Mouse (Mus musculus) heart, adult 2 months (tissue): ENCODE results near the gene Etv5. TPM values are rescaled to one million over a fixed set of nuclear protein-coding genes. Genes with fewer than 3 reads are reported as not detected.

Experiments
- DNase-seq, 2 experiments: peaks; one replicate each; pipeline ENCODE4 v3.0.0; 2021
- H3K27ac ChIP-seq: fragments of 200-600 bp; 2 replicates; pipeline ENCODE4 v1.8.1; 2022
- H3K27me3 ChIP-seq: fragments of 200-500 bp; 2 replicates; pipeline ENCODE4 v1.6.1; 2012; ENCODE audit warnings: mild to moderate bottlenecking, low read length, inconsistent platforms, mixed read lengths; ENCODE audit not compliant: control insufficient read depth, insufficient read depth
- H3K36me3 ChIP-seq: fragments of 200-500 bp; 2 replicates; pipeline ENCODE4 v1.6.1; 2012; ENCODE audit warnings: low read length, inconsistent platforms; ENCODE audit not compliant: control insufficient read depth, insufficient read depth
- H3K4me1 ChIP-seq: fragments of 200-500 bp; 2 replicates; pipeline ENCODE4 v1.6.1; 2011; ENCODE audit warnings: low read length; ENCODE audit not compliant: control insufficient read depth, insufficient read depth
- H3K4me3 ChIP-seq: fragments of 200-600 bp; 2 replicates; pipeline ENCODE4 v1.8.1; 2022
- H3K79me2 ChIP-seq: fragments of 200-500 bp; replicated peaks from 2 replicates; pipeline ENCODE4 v1.6.1; 2012; ENCODE audit warnings: mild to moderate bottlenecking, inconsistent platforms, low read length, moderate library complexity, mixed read lengths; ENCODE audit not compliant: control insufficient read depth, insufficient read depth
- H3K9ac ChIP-seq: fragments of 200-500 bp; 2 replicates; pipeline ENCODE4 v1.6.1; 2012; ENCODE audit warnings: low read depth, mild to moderate bottlenecking, control low read depth, inconsistent platforms, low read length, mixed read lengths
- CTCF ChIP-seq: fragments of 200-600 bp; IDR thresholded peaks from 2 replicates; pipeline ENCODE4 v1.8.1; 2022; ENCODE audit warnings: antibody characterized with exemption, mild to moderate bottlenecking, moderate library complexity
- EP300 ChIP-seq: fragments of 200-500 bp; IDR thresholded peaks from 2 replicates; pipeline ENCODE4 v1.6.1; 2011; ENCODE audit warnings: low read depth, low read length, control low read depth; ENCODE audit not compliant: insufficient read depth
- POLR2A ChIP-seq: fragments of 200-500 bp; IDR thresholded peaks from 2 replicates; pipeline ENCODE4 v1.6.1; 2011; ENCODE audit warnings: mild to moderate bottlenecking, low read depth, low read length, control low read depth; ENCODE audit not compliant: insufficient read depth
- WGBS: fragments of 180-500 bp; shearing (Covaris S2); methylation state at CpG from one replicate; pipeline ENCODE4 v1.1.7; 2018; 5-methylcytosine and 5-hydroxymethylcytosine counted together
- intact Hi-C: fragments of 180-260 bp; cut with DNase I; formaldehyde crosslinking; loops from one replicate; pipeline ENCODE4 v1.15.1; 2025
- polyA plus RNA-seq: library from polyadenylated mRNA; depleted of rRNA; stranded (reverse); fragments of >200 nt; gene quantifications from 2 replicates; pipeline ENCODE4 v1.2.3, GENCODE M21; 2012
- total RNA-seq, 2 experiments: library from RNA; stranded (reverse); gene quantifications; 2 replicates each; pipeline ENCODE4 v1.2.3; 2021

Etv5 gene
- total and polyA plus RNA-seq, 3 experiments = 6.9 to 12.0 (median 10.0) TPM

GRCm38 (mm10) chr16:22380981-22381380 lies 58.5 kb downstream of the Etv5 start:
- intact Hi-C loops = no loop called here
- WGBS = 96% methylated on average over 8 of the region's 8 CpGs

GRCm38 (mm10) chr16:22379986-22380385 lies 59.5 kb downstream of the Etv5 start:
- 50% methylated on average over 8 of the region's 8 CpGs for WGBS
- no peak overlapping the region for H3K27ac ChIP-seq
- intact Hi-C loops = no loop called here

More at GRCm38 (mm10) chr16:22380981-22381380, 58.5 kb downstream of the Etv5 start:
- H3K4me1 ChIP-seq = peaks cover 2% of the 10 kb centered on the region
- no peak overlapping the region for H3K4me3 ChIP-seq
- H3K27ac ChIP-seq = no peak overlapping the region
- TF ChIP-seq CTCF = no peak
- TF ChIP-seq EP300 = no peak
- no peak for TF ChIP-seq POLR2A
- H3K36me3 ChIP-seq = no peaks in the 10 kb centered on the region
- H3K79me2 ChIP-seq = no peaks in the 10 kb centered on the region
- H3K27me3 ChIP-seq = no peaks in the 10 kb centered on the region
- DNase-seq = no peak
- no peak overlapping the region for H3K9ac ChIP-seq

GRCm38 (mm10) chr16:22379342-22379741 lies 60.2 kb downstream of the Etv5 start:
- Histone ChIP-seq H3K27me3 (no peaks in the 10 kb centered on the region), H3K36me3 (no peaks in the 10 kb centered on the region), H3K9ac (no peak overlapping the region), H3K79me2 (no peaks in the 10 kb centered on the region), H3K27ac (no peak overlapping the region), H3K4me1 (peaks cover 2% of the 10 kb centered on the region), H3K4me3 (no peak overlapping the region)
- intact Hi-C loops = no loop called here
- DNase-seq = no peak
- TF ChIP-seq CTCF (no peak), EP300 (no peak), POLR2A (no peak)
- 65% methylated on average over 4 of the region's 4 CpGs for WGBS

More at GRCm38 (mm10) chr16:22379986-22380385, 59.5 kb downstream of the Etv5 start:
- no peak overlapping the region for H3K9ac ChIP-seq
- H3K36me3 ChIP-seq = no peaks in the 10 kb centered on the region
- TF ChIP-seq EP300 = no peak
- no peak for TF ChIP-seq CTCF
- no peak for TF ChIP-seq POLR2A
- no peak for DNase-seq
- no peaks in the 10 kb centered on the region for H3K79me2 ChIP-seq
- no peak overlapping the region for H3K4me3 ChIP-seq
- no peaks in the 10 kb centered on the region for H3K27me3 ChIP-seq
- peaks cover 2% of the 10 kb centered on the region for H3K4me1 ChIP-seq

- H3K36me3 ChIP-seq = no peaks in the 10 kb centered on the region
- H3K4me3 ChIP-seq = no peak overlapping the region
- peaks cover 1% of the 10 kb centered on the region; the same call in 1 of the 2 replicates for H3K27me3 ChIP-seq
- intact Hi-C loops = no loop called here
- TF ChIP-seq EP300 = no peak
- TF ChIP-seq POLR2A = no peak
- TF ChIP-seq CTCF = no peak
- H3K79me2 ChIP-seq = no peaks in the 10 kb centered on the region
- H3K27ac ChIP-seq = no peak overlapping the region
- WGBS = 72% methylated on average over 3 of the region's 3 CpGs
- DNase-seq = no peak
- no peak overlapping the region for H3K9ac ChIP-seq
- H3K4me1 ChIP-seq = peaks cover 2% of the 10 kb centered on the region
These were observed 61.8 kb downstream of the Etv5 start for GRCm38 (mm10) chr16:22377714-22378113.

- Histone ChIP-seq H3K27me3 (peaks cover 1% of the 10 kb centered on the region; the same call in 1 of the 2 replicates), H3K27ac (no peak overlapping the region), H3K4me3 (no peak overlapping the region), H3K36me3 (no peaks in the 10 kb centered on the region), H3K9ac (no peak overlapping the region), H3K4me1 (peaks cover 1% of the 10 kb centered on the region), H3K79me2 (no peaks in the 10 kb centered on the region)
- DNase-seq = no peak
- intact Hi-C loops = loop anchor here (5.0 kb wide), 1 partner anchor 177 kb away; no protein-coding TSS in a partner anchor
- WGBS = 75% methylated on average over 2 of the region's 2 CpGs
- no peak for TF ChIP-seq EP300
- TF ChIP-seq CTCF = peak; percentile 57
- TF ChIP-seq POLR2A = no peak
These were observed 64.6 kb downstream of the Etv5 start for GRCm38 (mm10) chr16:22374898-22375297.

DNA sequence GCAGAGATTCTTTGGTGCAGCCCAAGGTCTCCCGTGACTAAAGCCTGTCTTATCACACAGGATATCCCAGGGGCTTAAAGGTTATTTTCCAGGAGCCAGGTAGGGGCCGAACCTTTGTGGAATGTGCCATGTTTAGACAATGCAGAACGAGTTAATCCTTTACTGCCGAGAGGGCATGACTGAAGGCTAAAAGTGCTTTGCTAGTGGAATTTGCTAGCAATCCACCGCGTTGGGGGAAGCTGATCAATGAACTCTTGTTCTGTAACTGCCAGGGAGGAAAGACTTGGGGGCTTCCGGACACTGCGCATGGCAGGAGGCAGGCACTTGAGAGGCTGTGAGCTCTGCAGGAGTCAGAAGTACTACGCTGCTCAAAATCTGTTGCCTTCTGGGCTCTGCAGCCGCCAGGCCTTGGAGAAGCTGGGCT lies 66.8 kb downstream of the Etv5 start:
- H3K9ac ChIP-seq = no peak overlapping the region
- H3K4me3 ChIP-seq = no peak overlapping the region
- H3K4me1 ChIP-seq = no peaks in the 10 kb centered on the region
- 41% methylated on average over 10 of the region's 10 CpGs for WGBS
- peaks cover 1% of the 10 kb centered on the region; the same call in 1 of the 2 replicates for H3K27me3 ChIP-seq
- H3K27ac ChIP-seq = no peak overlapping the region
- no peaks in the 10 kb centered on the region for H3K79me2 ChIP-seq
- intact Hi-C loops = loop anchor here (5.0 kb wide), 1 partner anchor 180 kb away; no protein-coding TSS in a partner anchor
- DNase-seq = no peak
- H3K36me3 ChIP-seq = no peaks in the 10 kb centered on the region
- TF ChIP-seq POLR2A (no peak), CTCF (no peak), EP300 (no peak)
